ENCODE assay signal across 8 mouse cellular contexts in the genomic region with DNA sequence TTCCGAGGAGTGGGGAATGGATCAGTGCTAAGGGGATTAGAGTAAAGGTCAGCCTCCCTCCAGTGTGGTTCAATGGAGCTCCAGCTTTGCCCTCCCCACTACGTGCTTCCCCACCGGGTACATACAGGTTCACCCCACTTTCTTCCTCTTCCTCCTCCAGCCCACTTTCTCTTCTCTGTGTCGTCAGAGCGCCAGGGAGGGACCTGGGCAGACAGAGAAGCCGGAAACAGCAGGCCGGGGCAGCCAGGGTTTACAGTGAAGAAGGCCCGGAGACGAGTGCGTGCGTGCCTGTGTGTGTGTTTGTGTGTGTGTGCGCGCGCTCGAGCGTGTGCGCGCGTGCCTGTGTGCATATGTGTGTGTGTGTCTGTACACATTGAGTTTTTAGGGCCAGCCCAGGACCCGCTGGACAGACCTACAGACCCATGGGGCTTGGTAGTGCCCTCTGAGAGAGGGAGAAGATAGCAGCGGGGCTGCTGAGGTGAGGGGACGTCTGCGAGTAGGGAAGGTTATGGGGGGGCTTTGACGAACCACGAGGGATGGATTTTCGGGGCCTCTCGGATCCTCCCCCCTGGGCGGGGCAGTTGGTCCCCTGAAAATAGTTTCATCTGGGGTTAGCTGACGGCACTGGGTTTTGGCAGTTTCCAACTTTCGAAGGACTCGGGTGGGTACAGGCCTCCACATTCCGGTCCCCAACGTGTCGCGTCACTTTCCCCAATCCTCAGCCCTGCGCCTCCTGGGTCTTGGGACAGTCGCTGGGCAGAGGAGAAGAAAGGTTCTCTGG. TPM values are rescaled to one million over a fixed set of nuclear protein-coding genes. Genes with fewer than 3 reads are reported as not detected.
DNase-seq lines count a peak whose midpoint lies in the region; TF ChIP-seq lines count a peak whose summit lies in the region.

A gene (plus strand): TSS at position 215 of the 781 bp plus-strand sequence.

- peak within 1 kb of the TSS; percentile 93 for H3K27ac ChIP-seq in MEL (ENCODE audit: control insufficient read depth, low read depth, low read length)
- H3K27ac ChIP-seq in bone marrow, adult 2 months (ENCODE audit: control insufficient read depth, insufficient read depth, low read depth, low read length, poor library complexity), result peak within 1 kb of the TSS; percentile 98
- H3K27ac ChIP-seq in forebrain, embryonic 10.5 days, result peak within 1 kb of the TSS; percentile 84

- TF ChIP-seq CTCF in MEL (IDR thresholded peaks at IDR 0.05 in 2 of 3, conservative IDR thresholded peaks at IDR 0.05 in 1 of 3; ENCODE audit: control insufficient read depth in 1 of 3, insufficient read depth in 1 of 3, low read depth in 2 of 3, low read length in 3 of 3, poor library complexity in 1 of 3, severe bottlenecking in 1 of 3), result no peak
- no peak for TF ChIP-seq CTCF in bone marrow, adult 2 months (IDR thresholded peaks at IDR 0.05; ENCODE audit: control insufficient read depth, insufficient read depth, low read length)

- H3K4me1 ChIP-seq in MEL (ENCODE audit: control insufficient read depth in 1 of 2, insufficient read depth in 2 of 2, low read length in 2 of 2), result peaks cover 2 to 11% of the 10 kb centered on the region in 2 experiments; a peak in 3 of 4 replicates
- H3K4me1 ChIP-seq in bone marrow, adult 2 months (ENCODE audit: control insufficient read depth, insufficient read depth, low read length), result peaks cover 4% of the 10 kb centered on the region; the same call in 1 of the 2 replicates
- H3K4me1 ChIP-seq in forebrain, embryonic 10.5 days, result peaks cover 35% of the 10 kb centered on the region

- peak within 1 kb of the TSS; percentile 98 for H3K4me3 ChIP-seq in MEL (ENCODE audit: control insufficient read depth in 1 of 2, insufficient read depth in 1 of 2, low read depth in 2 of 2, low read length in 2 of 2)
- H3K4me3 ChIP-seq in bone marrow, adult 2 months (replicated peaks; ENCODE audit: control insufficient read depth, low read depth, low read length), result peak within 1 kb of the TSS; percentile 92
- peak within 1 kb of the TSS; percentile 50 for H3K4me3 ChIP-seq in forebrain, embryonic 10.5 days

- WGBS in bone marrow, adult 2 months, result under 1% methylated on average over 37 of the region's 37 CpGs
- 4% methylated on average over 37 of the region's 37 CpGs for WGBS in forebrain, embryonic 10.5 days

- DNase-seq in MEL (ENCODE audit: low read depth, low spot score), result peak; percentile 95
- DNase-seq in forebrain, embryonic 10.5 days (ENCODE audit: extremely low spot score, low spot score), result peak; percentile 59
- DNase-seq in heart, postnatal 10 days, result peak; percentile 87
- DNase-seq in kidney, postnatal 36 days, result peak; percentile 88 to 89
- DNase-seq in lung, postnatal 25 days (ENCODE audit: low spot score), result peak; percentile 93
- peak; percentile 75 for DNase-seq in ovary, postnatal 36 days (ENCODE audit: low spot score)
- peak; percentile 76 for DNase-seq in yolk sac, embryonic 10.5 days (ENCODE audit: low spot score)

- peaks cover 21% of the 10 kb centered on the region for H3K79me2 ChIP-seq in MEL (ENCODE audit: control insufficient read depth, insufficient read depth, low read length, poor library complexity)

- no peak for TF ChIP-seq RAD21 in MEL (IDR thresholded peaks at IDR 0.05; ENCODE audit: low read depth, low read length)

- no peak for TF ChIP-seq EP300 in MEL (IDR thresholded peaks at IDR 0.05; ENCODE audit: low read depth in 1 of 2, low read length in 2 of 2)

- peaks cover 0 to 3% of the 10 kb centered on the region in 2 experiments; a peak in 2 of 4 replicates for H3K36me3 ChIP-seq in MEL (ENCODE audit: control insufficient read depth in 1 of 2, insufficient read depth in 2 of 2, low read length in 2 of 2)
- H3K36me3 ChIP-seq in forebrain, embryonic 10.5 days (replicated peaks), result no peaks in the 10 kb centered on the region

- H3K27me3 ChIP-seq in MEL (ENCODE audit: control insufficient read depth in 1 of 2, insufficient read depth in 2 of 2, low read length in 2 of 2), result no peaks in the 10 kb centered on the region
- H3K27me3 ChIP-seq in forebrain, embryonic 10.5 days (ENCODE audit: poor library complexity, severe bottlenecking), result peaks cover 43% of the 10 kb centered on the region

- TF ChIP-seq POLR2A in MEL (IDR thresholded peaks at IDR 0.05; ENCODE audit: control insufficient read depth in 1 of 2, insufficient read depth in 1 of 2, low read depth in 1 of 2, low read length in 2 of 2, poor library complexity in 1 of 2), result peak; percentile 63 to 87
- peak; percentile 93 for TF ChIP-seq POLR2A in bone marrow, adult 2 months (IDR thresholded peaks at IDR 0.05; ENCODE audit: borderline replicate concordance, control insufficient read depth, low read depth, low read length)

- intact Hi-C loops in heart, postnatal 10 days (cut with DNase I), result loop anchor here (2.0 kb wide), 1 partner anchor 24 kb away; a partner anchor contains a TSS

- H3K9me3 ChIP-seq in MEL (replicated peaks; ENCODE audit: insufficient read depth, low read length), result no peaks in the 10 kb centered on the region
- no peaks in the 10 kb centered on the region for H3K9me3 ChIP-seq in forebrain, embryonic 10.5 days

- peak within 1 kb of the TSS; percentile 95 for H3K9ac ChIP-seq in MEL (ENCODE audit: control insufficient read depth, low read depth, low read length, poor library complexity, severe bottlenecking)

TF ChIP-seq in MEL, 35 proteins besides CTCF, POLR2A, EP300 and RAD21:
- TF ChIP-seq ZKSCAN1 (IDR thresholded peaks at IDR 0.05; ENCODE audit: low read depth, low read length) (no peak; the same call in 1 of the 2 replicates), MAX (IDR thresholded peaks at IDR 0.05; ENCODE audit: low read length) (0 out of 2 replicates have a peak, but pooled peaks have one; percentile 47), CHD1 (IDR thresholded peaks at IDR 0.05; ENCODE audit: low read depth, low read length) (0 out of 2 replicates have a peak, but pooled peaks have one; percentile 15), ZMIZ1 (IDR thresholded peaks at IDR 0.05; ENCODE audit: low read depth, low read length) (peak; percentile 80), MAZ (IDR thresholded peaks at IDR 0.05; ENCODE audit: low read depth, low read length) (peak; percentile 70), SIN3A (IDR thresholded peaks at IDR 0.05; ENCODE audit: low read length) (peak; percentile 52; the same call in 1 of the 2 replicates), USF2 (IDR thresholded peaks at IDR 0.05; ENCODE audit: borderline replicate concordance in 1 of 2, insufficient read depth in 1 of 2, low read depth in 1 of 2, low read length in 2 of 2) (no peak), NELFE (IDR thresholded peaks at IDR 0.05; ENCODE audit: low read depth, low read length) (peak; percentile 60), HCFC1 (IDR thresholded peaks at IDR 0.05; ENCODE audit: low read depth, low read length) (peak; percentile 70), ETS1 (IDR thresholded peaks at IDR 0.05; ENCODE audit: low read depth, low read length) (peak; percentile 69), BHLHE40 (IDR thresholded peaks at IDR 0.05; ENCODE audit: borderline replicate concordance, low read depth, low read length) (no peak), CHD2 (IDR thresholded peaks at IDR 0.05; ENCODE audit: low read length) (no peak), MXI1 (IDR thresholded peaks at IDR 0.05; ENCODE audit: low read depth, low read length) (peak; percentile 20; the same call in 1 of the 2 replicates), TCF12 (IDR thresholded peaks at IDR 0.05; ENCODE audit: low read depth, low read length) (peak; percentile 48), ELF1 (IDR thresholded peaks at IDR 0.05; ENCODE audit: low read depth, low read length) (peak; percentile 91), POLR2AphosphoS2 (IDR thresholded peaks at IDR 0.05; ENCODE audit: low read length) (no peak; the same call in 1 of the 2 replicates), TBP (IDR thresholded peaks at IDR 0.05; ENCODE audit: low read depth, low read length) (peak; percentile 70), GABPA (IDR thresholded peaks at IDR 0.05; ENCODE audit: low read depth, low read length) (no peak)

RNA-seq across cellular contexts. Expression of the gene that starts here (rescaled TPM):
- 31.1 and 34.9 TPM in 2 replicates for total RNA-seq in MEL (2012; rRNA removed)
- polyA plus RNA-seq in MEL (2012; ENCODE audit: insufficient read depth in 1 of 2, insufficient read length in 2 of 2, low read depth in 1 of 2, low replicate concordance in 2 of 2, missing spikeins in 1 of 2), result 10 to 100 TPM in 1 of 2 experiments, not detected in 1; 50.2 TPM
- polyA plus RNA-seq in bone marrow, adult 2 months (2011; ENCODE audit: insufficient read depth, insufficient read length, low replicate concordance, missing spikeins), result 31.6 and 60.1 TPM in 2 replicates
- 7.3 and 7.7 TPM in 2 replicates for polyA plus RNA-seq in forebrain, embryonic 10.5 days (2016; fragmentation: Nextera tagmentation; extraction: Ambion mirVana)
- 10 to 100 TPM; 45.9 to 46.8 TPM for total RNA-seq in heart, postnatal 10 days (2021)

Comparison
In these comparisons a context has a peak if more than half of its experiments do, and no peak if none do; other contexts are left out.
1. Peak in every context shown above with its lines: DNase-seq, H3K4me3 ChIP-seq and H3K27ac ChIP-seq.